Mouse (Mus musculus) WW6 (cell line): Measurements from ENCODE around the gene Tspan2.
A peak's percentile ranks its signal among the peaks of the same experiment; 100 is the strongest.

Experiments used
- DNase-seq: peaks from one replicate; pipeline ENCODE4 v3.0.0-alpha.2; 2013; ENCODE audit warnings: low read depth, low spot score

Tspan2 gene

DNA sequence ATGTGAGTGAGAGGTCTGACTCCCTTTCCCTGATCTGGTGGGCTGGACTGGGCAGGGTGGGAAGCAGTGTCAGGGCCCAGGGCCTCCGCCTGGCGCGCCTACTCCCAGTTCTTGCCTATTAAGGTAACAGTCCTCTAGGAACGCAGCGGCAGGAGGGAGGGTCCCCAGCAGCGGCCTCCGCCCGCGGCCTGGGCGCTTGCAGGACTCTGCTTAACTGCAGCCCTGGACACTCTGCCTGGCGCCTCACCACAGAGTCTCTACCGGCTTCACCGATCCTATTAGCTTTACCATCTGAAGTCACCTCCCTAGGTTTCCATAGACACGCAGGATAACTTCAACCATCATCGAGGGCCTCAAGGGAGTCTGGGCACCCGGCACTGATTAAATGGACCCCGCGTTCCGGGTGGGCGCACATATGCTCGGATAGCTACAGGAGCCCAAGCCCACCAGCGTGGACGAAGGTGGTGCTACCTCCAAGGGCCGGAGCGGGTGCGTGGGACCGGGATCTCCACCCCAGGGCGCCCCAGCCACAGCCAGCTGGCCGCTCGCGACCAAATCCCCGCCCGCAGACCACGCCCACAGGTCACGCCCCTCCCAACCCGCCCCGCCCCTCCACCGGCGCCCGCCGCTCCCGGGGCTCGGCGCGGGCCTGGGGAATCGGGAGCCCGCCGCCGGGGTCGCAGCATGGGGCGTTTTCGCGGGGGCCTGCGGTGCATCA is at the start of gene Tspan2:
Gene Tspan2, plus strand, starts transcription at position 217 of the 718 bp plus-strand sequence.
- no peak for DNase-seq

DNA sequence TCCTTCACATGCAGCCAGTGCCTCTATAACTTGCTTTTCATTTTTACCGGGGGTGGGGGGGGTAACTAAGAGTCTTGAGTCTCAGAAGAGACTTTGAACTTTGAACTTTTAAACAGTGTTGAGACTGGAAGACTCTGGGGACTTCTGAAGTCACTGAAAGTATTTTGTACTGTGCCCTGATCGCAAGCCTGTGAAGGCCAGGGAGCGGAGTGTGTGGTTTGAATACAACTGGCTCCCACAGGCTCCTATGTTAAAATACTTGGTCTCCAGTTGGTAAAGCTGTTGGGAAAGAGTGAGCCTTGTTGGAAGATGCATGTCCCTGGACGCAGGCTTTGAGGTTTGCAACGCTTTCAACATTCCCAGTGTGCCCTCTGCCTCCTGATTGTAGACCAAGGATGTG is 47.5 kb upstream of the Tspan2 start:
- DNase-seq: no peak

DNA sequence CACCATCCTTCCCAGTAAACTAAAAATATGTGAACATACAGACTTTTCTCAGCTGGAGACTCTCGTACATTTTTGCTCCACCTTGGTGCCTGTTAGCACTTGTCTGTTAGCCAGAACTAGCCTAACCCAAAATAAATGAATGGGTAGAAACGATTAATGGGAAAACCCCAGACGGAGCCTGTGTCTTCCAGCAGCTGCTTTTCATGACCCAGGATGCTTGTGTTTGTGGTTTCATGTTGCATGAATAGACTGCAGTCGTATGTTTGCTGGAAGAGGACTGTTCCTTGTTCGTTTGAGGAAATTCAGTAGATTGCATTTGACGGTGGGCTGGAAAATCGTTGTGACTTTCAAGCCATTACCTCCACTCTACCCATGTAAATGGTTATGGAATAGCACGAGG is 46.5 kb upstream of the Tspan2 start:
- DNase-seq: no peak

DNA sequence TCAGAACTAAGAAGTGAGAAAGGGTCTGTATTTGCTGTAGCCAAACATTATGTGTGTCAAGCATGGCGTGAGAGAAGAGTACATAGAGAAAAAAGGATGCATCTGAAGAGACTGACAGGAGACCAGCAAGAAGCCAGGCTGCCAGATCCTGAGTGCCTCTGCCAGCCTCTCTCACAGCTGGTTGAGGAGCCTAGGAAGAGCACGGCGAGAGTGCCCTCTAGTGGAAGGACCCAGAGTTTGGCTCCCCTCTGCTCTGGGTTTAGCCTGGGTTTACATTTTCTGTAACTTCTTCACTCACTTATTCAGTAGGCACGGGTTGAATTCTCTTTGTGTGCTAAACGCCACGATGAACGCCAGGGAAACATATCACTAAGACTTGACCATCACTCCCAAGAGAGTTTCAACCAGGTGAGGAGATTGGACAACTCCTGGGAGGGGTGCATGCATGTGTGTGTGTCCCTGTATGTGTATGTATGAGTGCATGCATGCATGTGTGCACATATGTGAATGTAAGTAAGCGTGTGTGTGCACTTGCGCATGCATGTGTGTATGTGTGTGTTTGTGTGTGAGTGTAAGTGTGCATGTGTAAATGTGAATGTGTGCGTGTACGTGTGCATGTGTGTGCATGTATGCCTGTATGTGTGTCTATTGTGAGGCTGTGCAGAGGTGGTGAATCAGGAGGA is 42.4 kb upstream of the Tspan2 start:
- peak; percentile 26 for DNase-seq

DNA sequence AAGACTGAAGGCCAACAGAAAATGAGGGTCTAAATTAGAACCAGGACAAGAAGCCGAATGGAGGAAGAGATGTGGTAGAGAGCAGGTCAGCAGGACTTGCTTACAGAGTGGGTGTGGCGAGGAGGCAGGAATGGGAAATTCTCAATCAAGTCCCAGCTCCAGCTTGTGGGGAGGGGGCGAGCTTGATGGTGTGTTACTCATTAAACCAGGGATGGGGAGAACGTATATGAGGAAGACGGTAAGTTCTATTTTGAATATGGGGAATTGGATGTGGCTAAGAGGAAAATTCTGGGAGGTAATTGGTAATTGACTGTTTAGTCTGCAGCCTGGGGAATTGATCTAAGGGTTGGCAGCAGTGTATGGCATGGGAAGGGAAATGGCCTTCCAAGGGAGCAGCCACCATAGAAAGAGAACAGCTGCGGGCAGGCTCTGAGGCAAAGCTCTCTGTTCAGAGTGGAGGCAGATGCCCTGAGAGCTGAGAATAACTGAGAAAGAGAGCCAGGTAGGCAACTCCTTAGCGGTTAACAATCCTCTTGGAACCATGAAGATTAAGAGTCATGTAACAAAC is 41.5 kb upstream of the Tspan2 start:
- DNase-seq: no peak

DNA sequence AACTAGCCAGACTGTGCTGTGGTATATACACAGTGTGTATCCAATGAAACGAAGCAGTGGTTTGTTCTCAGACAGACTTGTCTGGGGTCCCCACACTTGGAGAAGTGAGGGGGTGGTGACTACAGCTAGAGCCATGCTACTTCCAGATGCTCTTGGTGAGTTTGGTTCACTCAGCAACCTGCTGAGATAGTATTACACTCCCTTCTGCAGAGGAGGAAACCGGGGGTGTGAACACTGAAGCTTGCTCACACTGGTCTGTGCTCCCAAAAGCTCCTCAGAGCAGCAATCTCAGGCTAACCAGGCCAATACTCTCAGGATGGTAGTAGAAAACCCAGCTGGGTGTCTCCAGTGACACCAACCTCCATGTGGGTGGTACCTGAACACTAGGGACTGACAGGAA is 36.2 kb upstream of the Tspan2 start:
- DNase-seq: no peak

DNA sequence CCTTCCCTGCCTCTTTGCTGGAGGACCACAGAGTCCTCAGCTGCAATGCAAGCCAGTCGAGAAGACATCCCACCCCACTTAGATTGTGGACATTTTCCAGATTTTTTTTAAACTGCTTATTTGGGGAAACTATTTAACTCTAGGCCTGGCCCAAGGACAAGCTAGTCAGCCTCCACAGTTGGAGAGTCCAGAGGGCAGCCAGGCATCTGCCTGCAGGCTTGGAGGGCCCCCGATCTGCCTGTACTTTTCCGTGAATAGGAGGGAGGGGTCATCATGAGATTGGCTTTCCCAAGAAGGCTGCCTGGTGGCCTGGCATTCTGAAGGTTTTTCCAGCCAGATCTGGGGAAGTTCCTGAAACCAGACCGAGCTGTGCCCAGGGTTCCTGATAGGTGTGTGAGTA is 33.0 kb upstream of the Tspan2 start:
- DNase-seq: no peak

DNA sequence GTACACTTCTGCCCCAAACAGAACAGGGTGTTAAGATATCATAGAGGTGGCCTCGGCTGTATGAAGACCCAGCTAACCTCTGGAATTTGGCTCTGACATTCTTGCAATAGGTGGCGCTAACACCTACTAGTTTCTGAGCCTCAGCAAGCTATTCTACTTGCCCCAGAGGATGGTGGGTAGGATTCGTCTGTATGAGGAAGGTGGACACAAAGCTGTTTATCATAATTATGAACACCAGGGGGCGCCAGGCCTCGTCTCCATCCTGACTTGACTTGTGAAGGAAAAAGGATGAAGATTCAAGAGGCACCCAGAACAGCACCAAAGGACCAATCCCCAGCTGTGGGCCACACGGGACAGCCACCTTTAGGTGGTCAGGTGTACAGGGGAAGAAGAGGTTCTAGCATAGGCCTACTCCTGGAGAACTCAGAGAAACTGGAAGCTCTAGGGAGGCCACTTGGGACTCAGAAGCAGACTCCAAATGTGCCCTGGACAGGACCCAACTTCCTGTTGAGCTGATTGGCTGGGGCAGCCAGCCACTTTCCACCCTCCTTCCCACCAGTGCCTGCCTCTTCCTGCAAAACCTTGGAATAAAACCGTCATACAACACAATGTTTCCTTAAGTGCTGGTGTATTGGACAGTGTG is 32.3 kb upstream of the Tspan2 start:
- peak; percentile 55 for DNase-seq

DNA sequence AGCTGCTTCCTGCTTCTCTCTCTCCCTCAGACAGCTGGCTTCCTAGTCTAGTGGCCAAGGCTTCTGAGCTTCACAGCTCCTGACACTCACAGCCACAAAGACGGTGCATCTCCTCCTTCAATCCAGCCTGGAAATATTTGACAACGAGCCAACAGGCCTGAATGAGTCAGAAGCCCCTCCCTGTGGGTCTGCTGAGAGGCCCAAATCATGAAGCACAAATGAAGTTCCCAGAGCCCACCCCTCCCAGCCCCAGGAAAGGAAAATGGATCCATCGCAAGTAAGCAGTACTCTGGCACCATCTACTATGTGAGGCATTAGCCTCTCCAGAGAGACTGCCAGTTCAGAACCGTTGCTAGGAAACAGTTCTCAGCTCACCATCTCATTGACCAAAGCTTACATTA is 30.3 kb upstream of the Tspan2 start:
- no peak for DNase-seq

DNA sequence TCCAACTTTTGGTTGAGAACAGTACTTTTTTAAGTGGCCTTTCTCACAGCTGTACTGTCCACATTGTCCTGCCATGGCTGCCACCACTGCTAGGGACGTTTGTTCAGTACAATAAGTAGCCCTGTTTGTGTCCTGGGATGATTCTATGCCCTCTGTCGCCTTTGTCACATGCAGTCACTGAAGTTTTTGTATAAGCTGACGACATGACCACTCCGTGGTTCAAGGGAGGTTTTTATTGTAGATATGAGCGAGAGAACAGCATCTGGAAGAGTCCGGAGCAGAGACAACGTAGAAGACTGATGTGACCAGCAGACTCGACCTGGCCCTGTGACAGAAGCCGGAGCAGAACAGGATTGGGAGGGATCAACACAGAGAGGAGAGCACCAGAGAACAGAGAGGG is 25.7 kb upstream of the Tspan2 start:
- no peak for DNase-seq

DNA sequence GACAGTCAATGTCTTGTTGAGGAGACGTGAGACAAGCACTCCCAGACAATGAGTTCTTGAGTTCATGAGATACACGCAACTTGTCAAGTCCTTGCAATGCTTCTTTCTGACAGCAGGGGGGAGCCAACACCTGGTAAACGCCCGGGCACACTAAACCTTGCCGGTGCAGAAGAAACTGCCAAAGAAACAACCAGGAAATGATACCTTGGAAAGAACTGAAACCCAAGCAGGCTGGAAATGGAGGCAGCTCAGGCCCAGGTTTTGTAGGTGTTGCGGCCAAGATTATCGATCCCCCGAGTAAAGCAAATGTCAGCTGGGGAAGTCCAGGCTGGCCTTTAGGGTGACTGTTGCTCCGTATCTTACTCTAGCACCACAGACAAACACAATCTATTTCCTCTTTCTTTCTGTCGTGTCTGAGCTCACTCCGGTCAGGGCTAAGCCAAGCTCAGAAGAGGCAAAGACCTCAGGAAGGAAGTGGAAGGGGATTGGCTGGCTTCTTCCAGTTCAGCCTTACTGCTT is 19.2 kb upstream of the Tspan2 start:
- DNase-seq: peak; percentile 28

DNA sequence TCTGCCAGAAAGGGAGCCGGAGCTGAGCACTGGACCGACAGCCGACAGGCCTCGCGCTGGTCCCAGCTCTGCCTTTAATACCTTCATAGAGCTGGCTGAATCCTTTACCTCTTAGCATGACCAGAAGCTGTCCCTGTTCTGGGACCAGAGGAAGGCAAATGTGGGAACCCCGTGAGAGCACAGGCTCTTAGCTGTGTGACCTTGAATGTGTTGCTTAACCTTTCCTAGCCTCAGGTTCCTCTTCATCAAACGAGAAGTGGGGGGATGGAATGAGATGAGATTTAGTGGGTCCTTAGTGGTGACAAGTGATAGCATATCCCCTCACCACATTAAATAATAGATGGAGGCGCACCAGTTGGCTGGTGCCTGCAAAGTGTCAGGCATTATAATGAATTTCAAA is 18.5 kb upstream of the Tspan2 start:
- no peak for DNase-seq

DNA sequence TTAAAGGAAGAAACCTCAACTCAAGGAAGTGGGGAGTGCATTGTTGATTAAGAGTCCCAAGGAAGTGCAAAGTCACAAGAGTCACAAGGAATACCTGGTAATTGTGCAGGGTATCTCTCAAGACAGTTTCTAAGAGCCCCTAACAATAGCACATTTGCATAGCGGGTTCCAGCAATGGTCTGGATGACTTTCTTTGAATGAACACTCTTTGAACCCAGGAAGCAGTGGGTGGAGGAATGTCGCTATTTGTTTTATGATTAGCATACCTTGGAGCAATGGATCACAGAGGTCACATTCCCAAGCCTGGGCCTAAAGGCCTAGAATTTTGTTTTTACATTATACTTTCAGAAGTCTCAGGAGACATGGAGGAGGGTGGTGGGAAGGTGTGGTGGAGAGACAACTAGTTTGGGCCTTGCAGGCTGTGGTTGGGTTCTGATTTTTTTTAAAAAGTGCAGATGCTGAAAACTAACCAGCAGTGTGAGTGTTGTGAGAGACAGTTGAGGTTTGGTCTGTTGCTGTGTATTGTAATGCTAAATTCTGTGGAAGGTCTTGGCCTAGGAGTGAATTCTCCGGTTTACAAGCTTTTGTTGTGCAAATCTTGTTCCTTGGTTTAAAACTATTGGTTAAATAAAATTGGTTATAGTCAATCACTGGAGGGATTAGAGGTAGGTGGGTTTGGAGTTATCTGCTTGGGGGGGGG is 16.6 kb upstream of the Tspan2 start:
- peak; percentile 20 for DNase-seq

DNA sequence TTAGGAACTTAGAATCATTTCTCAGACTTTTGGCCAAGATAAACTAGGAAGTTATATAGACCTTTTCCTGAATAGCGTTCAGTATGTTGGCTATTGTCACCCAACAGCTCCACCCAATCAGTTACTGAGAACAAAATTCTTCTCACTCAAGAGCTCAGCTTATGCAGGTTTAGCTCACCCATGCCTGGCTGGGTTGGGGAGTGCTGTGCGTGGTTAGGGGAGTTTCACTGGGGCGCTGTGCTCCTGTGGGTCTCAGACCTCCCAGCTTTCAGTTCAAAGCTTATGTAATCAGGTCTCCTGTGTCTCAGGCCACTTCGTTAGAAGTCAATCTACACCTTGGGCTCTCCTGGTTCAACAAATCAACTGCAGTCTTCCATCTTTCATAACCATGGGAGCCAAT is 11.2 kb upstream of the Tspan2 start:
- DNase-seq: no peak

DNA sequence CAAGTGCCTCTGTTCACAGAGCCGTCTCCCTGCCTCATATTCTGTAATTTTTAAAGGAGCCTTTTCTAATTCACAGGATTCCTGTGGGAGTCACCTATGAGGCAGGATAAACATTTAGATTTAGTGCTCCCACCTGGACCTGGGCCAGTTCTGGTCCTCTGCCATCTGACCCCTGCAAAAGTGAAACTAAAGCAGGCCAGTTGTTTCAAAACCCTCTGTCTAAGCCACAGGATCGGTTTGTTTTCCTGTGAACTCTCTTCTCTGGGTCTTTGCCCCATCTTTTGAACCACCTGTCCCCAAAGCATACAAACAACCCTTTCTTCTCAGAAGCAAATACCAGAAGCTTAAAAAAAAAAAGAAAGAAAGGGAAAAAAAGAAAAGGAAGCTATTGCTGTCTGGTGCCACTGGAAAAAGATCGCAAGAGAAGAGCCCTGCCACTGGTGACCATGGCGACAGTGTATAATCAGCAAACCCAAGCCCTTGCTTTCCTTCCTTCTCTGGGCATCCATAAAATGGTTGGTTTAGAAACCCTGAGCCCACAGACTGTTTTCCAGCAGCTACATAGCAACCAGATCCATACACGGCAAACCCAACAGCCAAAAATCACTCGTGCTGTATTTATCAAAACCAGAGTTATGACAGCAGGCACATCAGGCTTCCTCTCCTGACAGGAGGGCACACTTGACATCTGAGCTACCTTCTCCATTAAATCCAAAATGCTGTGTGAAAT is 10.3 kb upstream of the Tspan2 start:
- no peak for DNase-seq

DNA sequence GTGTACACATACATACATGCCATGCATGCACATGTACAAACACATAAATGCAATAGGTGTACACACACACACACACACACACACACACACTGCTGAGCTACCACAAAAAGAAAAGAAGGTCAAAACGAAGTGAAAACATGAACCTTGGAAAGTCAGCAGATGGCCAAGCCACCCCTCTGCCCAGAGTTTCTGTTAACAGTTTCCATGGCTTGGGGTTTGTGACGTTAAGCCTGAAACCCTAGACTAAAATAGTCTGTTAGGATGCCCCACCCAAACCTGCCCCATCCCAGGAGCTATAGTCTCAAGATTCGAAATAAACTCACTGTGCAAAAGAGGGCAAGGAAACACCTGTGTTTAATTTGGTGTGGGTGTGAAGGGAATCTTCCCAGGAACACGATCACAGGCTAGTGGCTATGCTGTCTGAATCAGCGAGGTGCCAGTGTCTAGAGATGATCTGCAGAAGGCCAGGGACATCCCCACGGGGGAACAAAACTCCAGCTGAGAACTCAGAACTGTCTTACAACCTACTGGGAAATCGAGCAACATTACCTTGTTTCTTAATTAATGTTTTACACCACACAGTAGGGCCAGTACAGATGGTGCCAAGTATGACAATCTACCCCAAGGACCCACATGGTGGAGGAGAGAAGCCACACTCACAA is 9.4 kb upstream of the Tspan2 start:
- no peak for DNase-seq

DNA sequence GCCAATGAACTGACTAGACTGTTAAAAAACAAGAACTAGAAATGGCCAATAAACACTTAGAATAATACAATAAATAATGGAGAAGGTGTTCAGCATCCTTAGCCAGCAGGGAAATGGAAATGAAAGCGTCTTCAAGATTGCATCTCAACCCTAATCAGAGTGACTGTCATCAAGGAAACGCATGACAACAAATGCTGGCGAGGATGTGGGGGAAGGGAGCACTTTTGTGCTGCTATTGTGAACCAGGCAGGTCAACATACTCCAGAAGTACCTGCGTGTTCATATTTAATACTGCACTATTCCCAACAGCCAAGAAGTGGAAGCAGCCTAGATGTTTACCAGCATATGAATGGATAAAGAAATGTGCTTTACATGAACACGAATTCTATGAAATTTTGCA is 4.9 kb upstream of the Tspan2 start:
- no peak for DNase-seq

DNA sequence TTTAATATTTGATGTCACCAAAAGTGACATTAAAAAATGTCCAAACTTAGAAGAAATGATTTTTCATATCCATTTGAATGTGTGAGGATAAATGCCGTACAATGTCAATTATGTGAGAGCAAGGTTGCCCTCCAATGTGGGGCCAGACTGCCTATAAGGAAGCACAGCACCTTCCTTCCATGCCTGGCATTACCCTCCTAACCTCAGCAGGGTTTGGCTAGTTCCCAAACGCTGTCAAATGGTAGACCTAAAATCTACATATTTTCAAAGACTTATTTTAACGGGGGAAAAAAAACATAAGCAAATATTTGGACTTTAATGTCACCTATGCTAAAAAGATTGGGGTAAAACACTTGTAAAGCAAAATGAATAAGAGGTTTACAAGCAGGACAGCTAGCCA is 3.2 kb upstream of the Tspan2 start:
- DNase-seq: no peak

DNA sequence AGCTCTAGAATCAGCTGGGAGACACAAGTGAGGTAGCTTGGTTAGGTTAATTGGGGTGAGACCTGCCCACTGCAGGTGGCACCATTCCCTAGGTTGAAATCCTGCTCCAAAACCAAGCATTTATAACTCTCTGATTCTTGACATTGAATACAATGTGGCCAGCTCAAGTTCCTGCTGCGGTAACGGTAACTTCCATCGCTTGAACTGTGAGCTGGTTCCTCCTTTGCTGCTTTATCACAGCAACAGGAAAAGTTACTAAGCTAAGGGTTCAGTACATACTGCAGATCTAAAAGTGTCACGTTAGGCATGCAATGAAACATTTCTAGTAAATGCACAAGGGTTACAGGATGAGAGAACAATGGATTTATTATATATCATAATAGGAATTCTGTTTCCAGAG is 1.7 kb upstream of the Tspan2 start:
- DNase-seq: no peak

DNA sequence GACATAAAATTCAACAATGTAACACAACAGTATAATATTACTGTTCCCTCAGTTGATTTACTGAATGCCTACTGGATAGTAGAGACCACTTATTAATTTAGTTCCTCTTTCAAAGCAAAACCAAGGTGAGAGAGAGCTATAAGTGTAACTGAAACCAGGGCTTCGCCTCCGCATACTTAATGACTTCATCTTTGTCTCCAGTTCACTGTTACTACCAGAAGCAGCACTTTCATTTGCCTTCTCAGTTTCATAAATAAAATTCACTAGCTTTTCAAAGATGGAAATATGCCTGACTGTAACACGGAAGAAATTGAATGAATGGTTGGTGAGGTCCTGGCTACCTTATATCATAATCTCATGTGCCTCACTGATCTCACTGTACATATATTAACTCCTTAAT is 1.3 kb upstream of the Tspan2 start:
- no peak for DNase-seq

DNA sequence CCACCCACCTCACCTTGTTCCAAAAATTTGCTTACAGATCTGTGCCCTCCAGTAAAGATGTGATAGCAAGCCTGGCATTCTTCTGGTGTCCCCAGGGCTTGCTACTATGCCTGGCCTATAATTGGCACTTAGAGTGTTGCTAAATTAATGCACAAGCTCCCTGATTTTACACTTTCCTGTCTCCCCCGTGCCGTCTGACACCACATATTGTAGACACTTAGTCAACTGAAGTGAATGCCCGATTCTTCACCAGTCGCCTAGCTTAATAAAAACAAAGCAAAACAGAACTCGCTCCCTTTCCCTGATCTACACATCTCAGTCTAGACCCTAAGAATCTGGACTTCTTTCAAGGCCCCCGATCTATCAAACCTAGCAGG is 405 bp upstream of the Tspan2 start:
- no peak for DNase-seq
